Mouse (Mus musculus) lung, postnatal 0 days (tissue): ENCODE measurements around the gene Nup98.

Source experiments
- CTCF ChIP-seq: IDR thresholded peaks from 2 replicates; pipeline ENCODE4 v1.5.1; 2016; ENCODE audit warnings: antibody characterized with exemption, mild to moderate bottlenecking
- EP300 ChIP-seq: IDR thresholded peaks from 2 replicates; pipeline ENCODE4 v1.6.1; 2016; ENCODE audit warnings: antibody characterized with exemption, mild to moderate bottlenecking, control low read depth

DNA sequence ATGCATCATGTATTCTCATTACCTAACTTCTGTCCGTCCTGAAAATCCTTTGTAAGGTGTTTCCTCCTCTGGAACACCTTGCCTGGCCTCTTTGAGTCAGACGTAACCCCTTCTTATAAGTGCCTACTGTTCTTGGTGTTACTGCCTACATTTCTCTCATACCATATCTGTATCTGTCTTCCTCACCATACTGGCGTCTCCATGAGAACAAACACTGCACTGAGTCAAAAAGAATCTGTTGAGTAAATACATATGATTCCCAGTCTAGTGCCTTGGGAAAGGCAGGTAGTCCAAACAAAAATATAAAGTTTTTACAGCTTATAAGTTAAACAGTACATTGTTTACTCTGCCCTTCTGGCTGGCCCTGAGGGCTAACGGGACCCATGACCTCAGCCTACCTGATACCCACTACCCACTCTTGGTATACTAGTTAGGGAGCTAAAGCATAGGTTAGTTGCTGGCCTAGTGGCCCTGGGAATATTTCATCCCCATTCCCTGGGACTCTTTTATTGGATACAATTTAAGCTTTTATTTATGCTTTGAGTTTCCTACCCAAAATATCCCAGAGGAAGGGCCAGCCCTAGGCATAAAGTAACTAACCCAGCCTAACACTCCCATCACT lies 18.2 kb upstream of the Nup98 start:
- no peak for TF ChIP-seq CTCF
- peak; percentile 72 for TF ChIP-seq EP300
